Mouse (Mus musculus) liver, embryonic 14.5 days (tissue): ENCODE measurements at regions not wholly inside any gene's neighbourhood (a gene's known extent, or its start where the extent isn't known, plus 50 kb on each side); places are given as distances from the start of the nearest gene placed in this dataset.

Experiments used
- ATAC-seq: fragments of 200-750 bp; cut with Nextera tagmentation; 2 replicates; pipeline ENCODE4 v1.8.0; 2017; ENCODE audit warnings: moderate number of reproducible peaks, mild to moderate bottlenecking, moderate library complexity; ENCODE audit not compliant: insufficient read depth
- DNase-seq, 3 experiments: peaks; one replicate each; pipeline ENCODE4 v3.0.0-alpha.2; 2012 to 2013; ENCODE audit warnings: low read depth in 3 of 3, low spot score in 3 of 3
- H3K27ac ChIP-seq: fragments of 300-500 bp; sonication (generic); 2 replicates; pipeline ENCODE4 v1.5.1; 2014; ENCODE audit warnings: moderate library complexity, mild to moderate bottlenecking, control low read depth, inconsistent platforms
- H3K27me3 ChIP-seq: fragments of 300-500 bp; sonication (generic); 2 replicates; pipeline ENCODE4 v1.6.1; 2014; ENCODE audit warnings: mild to moderate bottlenecking, low read length, moderate library complexity; ENCODE audit not compliant: control insufficient read depth, insufficient read depth
- H3K36me3 ChIP-seq: fragments of 300-500 bp; sonication (generic); replicated peaks from 2 replicates; pipeline ENCODE4 v1.6.1; 2014; ENCODE audit warnings: low read depth; ENCODE audit not compliant: control insufficient read depth, insufficient read depth
- H3K4me1 ChIP-seq, 2 experiments: fragments of 200-500 bp in 1 of 2; fragments of 300-500 bp in 1 of 2; sonication (generic) in 1 of 2; replicated peaks; 2 replicates each; pipeline ENCODE4 v1.6.1; 2012 to 2014; ENCODE audit warnings: antibody characterized with exemption in 1 of 2, inconsistent platforms in 1 of 2, low read length in 1 of 2; ENCODE audit not compliant: control insufficient read depth in 2 of 2, insufficient read depth in 2 of 2
- H3K4me2 ChIP-seq: fragments of 300-500 bp; sonication (generic); 2 replicates; pipeline ENCODE4 v1.6.1; 2014; ENCODE audit warnings: low read depth, mild to moderate bottlenecking, control low read depth, moderate library complexity
- H3K4me3 ChIP-seq, 2 experiments: fragments of 200-500 bp in 1 of 2; fragments of 300-500 bp in 1 of 2; sonication (generic) in 1 of 2; 2 replicates each; pipeline ENCODE4 v1.5.1; 2012 to 2014; ENCODE audit warnings: low read depth in 2 of 2, low read length in 2 of 2, mild to moderate bottlenecking in 2 of 2, control low read depth in 1 of 2, inconsistent platforms in 1 of 2, moderate library complexity in 1 of 2; ENCODE audit not compliant: insufficient read depth in 1 of 2
- H3K9ac ChIP-seq: fragments of 300-500 bp; sonication (generic); replicated peaks from 2 replicates; pipeline ENCODE4 v1.6.1; 2014; ENCODE audit warnings: mild to moderate bottlenecking, control low read depth, moderate library complexity
- H3K9me3 ChIP-seq: fragments of 300-500 bp; sonication (generic); 2 replicates; pipeline ENCODE4 v1.6.1; 2016; ENCODE audit warnings: low read length, mixed read lengths; ENCODE audit not compliant: control insufficient read depth
- CTCF ChIP-seq: IDR thresholded peaks from 2 replicates; pipeline ENCODE4 v1.5.1; 2016; ENCODE audit warnings: antibody characterized with exemption, low read depth, control low read depth
- EP300 ChIP-seq: IDR thresholded peaks from 2 replicates; pipeline ENCODE4 v1.6.1; 2016; ENCODE audit warnings: antibody characterized with exemption, low read depth
- WGBS: fragments of 180-500 bp; shearing (Covaris S2); extraction: QIAGEN DNeasy Blood & Tissue Kit; methylation state at CpG from one replicate; pipeline ENCODE4 v1.1.7; 2014; ENCODE audit not compliant: insufficient replicate concordance; 5-methylcytosine and 5-hydroxymethylcytosine counted together

GRCm38 (mm10) chr12:109662179-109662578 is 62.0 kb upstream of the Rtl1 start:
- 55% methylated on average over 2 of the region's 2 CpGs for WGBS
- Histone ChIP-seq H3K27me3 (no peaks in the 10 kb centered on the region), H3K4me3 (no peak overlapping the region), H3K4me2 (no peak overlapping the region), H3K27ac (no peak overlapping the region), H3K4me1 (no peaks in the 10 kb centered on the region), H3K36me3 (no peaks in the 10 kb centered on the region), H3K9me3 (no peaks in the 10 kb centered on the region), H3K9ac (no peak overlapping the region)
- DNase-seq (no peak), ATAC-seq (no peak)
- TF ChIP-seq CTCF (no peak), EP300 (no peak)

GRCm38 (mm10) chr12:109674766-109675165 is 74.6 kb upstream of the Rtl1 start:
- Histone ChIP-seq H3K4me1 (no peaks in the 10 kb centered on the region), H3K27me3 (no peaks in the 10 kb centered on the region), H3K4me2 (no peak overlapping the region), H3K27ac (no peak overlapping the region), H3K36me3 (no peaks in the 10 kb centered on the region), H3K9ac (no peak overlapping the region), H3K9me3 (no peaks in the 10 kb centered on the region), H3K4me3 (no peak overlapping the region)
- 58% methylated on average over 4 of the region's 4 CpGs for WGBS
- ATAC-seq (no peak), DNase-seq (no peak)
- TF ChIP-seq CTCF: no peak
- no peak for TF ChIP-seq EP300

GRCm38 (mm10) chr12:109694046-109694445 is 93.9 kb upstream of the Rtl1 start:
- no peak for TF ChIP-seq CTCF
- no peak for TF ChIP-seq EP300
- 65% methylated on average over 4 of the region's 4 CpGs for WGBS
- Histone ChIP-seq H3K9me3 (no peaks in the 10 kb centered on the region), H3K4me3 (no peak overlapping the region), H3K4me2 (no peak overlapping the region), H3K27ac (no peak overlapping the region), H3K27me3 (no peaks in the 10 kb centered on the region), H3K4me1 (no peaks in the 10 kb centered on the region), H3K36me3 (no peaks in the 10 kb centered on the region), H3K9ac (no peak overlapping the region)
- DNase-seq (no peak), ATAC-seq (no peak)

- no peaks in the 10 kb centered on the region for H3K9me3 ChIP-seq
- H3K9ac ChIP-seq: no peak overlapping the region
- no peaks in the 10 kb centered on the region for H3K27me3 ChIP-seq
- no peaks in the 10 kb centered on the region for H3K36me3 ChIP-seq
- ATAC-seq (no peak), DNase-seq (no peak)
- no peak overlapping the region for H3K4me2 ChIP-seq
- WGBS: 57% methylated on average over 5 of the region's 5 CpGs
- no peak for TF ChIP-seq EP300
- no peak for TF ChIP-seq CTCF
- no peak overlapping the region for H3K27ac ChIP-seq
- H3K4me1 ChIP-seq: no peaks in the 10 kb centered on the region
- no peak overlapping the region for H3K4me3 ChIP-seq
Measured at GRCm38 (mm10) chr12:109694801-109695430, 94.8 kb upstream of the Rtl1 start.

GRCm38 (mm10) chr12:109706820-109707219 is 106.7 kb upstream of the Rtl1 start:
- Histone ChIP-seq H3K9ac (no peak overlapping the region), H3K4me2 (no peak overlapping the region), H3K36me3 (no peaks in the 10 kb centered on the region), H3K27ac (no peak overlapping the region), H3K4me1 (peaks cover 0 to 4% of the 10 kb centered on the region in 2 experiments; a peak in 1 of 4 replicates), H3K4me3 (no peak overlapping the region), H3K27me3 (no peaks in the 10 kb centered on the region), H3K9me3 (no peaks in the 10 kb centered on the region)
- ATAC-seq (no peak), DNase-seq (no peak)
- 67% methylated on average over 3 of the region's 6 CpGs for WGBS
- TF ChIP-seq CTCF (no peak), EP300 (no peak)
